In genomic region chr7:97429705-97430104, GRCm38 (mm10) we compare ENCODE assay signal across 8 mouse cellular contexts. TPM values are rescaled to one million over a fixed set of nuclear protein-coding genes. Genes with fewer than 3 reads are reported as not detected.
DNase-seq lines count a peak whose midpoint lies in the region; ATAC-seq lines count a peak whose summit lies in the region.

No protein-coding gene starts in this region.

- 0 out of 2 replicates have a peak, but pooled peaks cover 7% of the 10 kb centered on the region for H3K4me1 ChIP-seq in hindbrain, embryonic 14.5 days (replicated peaks; ENCODE audit: control insufficient read depth, insufficient read depth, low read length)
- H3K4me1 ChIP-seq in stomach, embryonic 14.5 days (ENCODE audit: control insufficient read depth, insufficient read depth, low read length) = peaks cover 8% of the 10 kb centered on the region; the same call in 1 of the 2 replicates

- H3K4me2 ChIP-seq in hindbrain, embryonic 14.5 days (replicated peaks) = 0 out of 2 replicates have a peak overlapping the region, but pooled peaks have one; percentile 0
- no peak overlapping the region for H3K4me2 ChIP-seq in stomach, embryonic 14.5 days (replicated peaks; ENCODE audit: low read depth, low read length)

- H3K27ac ChIP-seq in hindbrain, embryonic 14.5 days = peak overlapping the region; percentile 69
- H3K27ac ChIP-seq in stomach, embryonic 14.5 days (ENCODE audit: low read length) = peak overlapping the region; percentile 81

- peak; percentile 75 for DNase-seq in left cerebral cortex, postnatal 4 days
- DNase-seq in left cerebral cortex, postnatal 36 days (ENCODE audit: low spot score in 2 of 2) = no peak
- DNase-seq in brain, embryonic 18.5 days (ENCODE audit: low read depth, low spot score) = peak; percentile 54
- peak; percentile 81 for DNase-seq in hindbrain, embryonic 14.5 days (ENCODE audit: low spot score)
- DNase-seq in lung, postnatal 10 days = peak; percentile 39
- no peak for DNase-seq in left cerebral cortex, postnatal 25 days (ENCODE audit: low spot score in 2 of 2)
- DNase-seq in thymus, postnatal 4 days = no peak

- no peaks in the 10 kb centered on the region for H3K27me3 ChIP-seq in hindbrain, embryonic 14.5 days (ENCODE audit: control insufficient read depth, insufficient read depth, low read length)
- no peaks in the 10 kb centered on the region for H3K27me3 ChIP-seq in stomach, embryonic 14.5 days (ENCODE audit: control insufficient read depth, insufficient read depth, low read length)

- no peaks in the 10 kb centered on the region for H3K9me3 ChIP-seq in hindbrain, embryonic 14.5 days (ENCODE audit: control insufficient read depth, low read length)
- no peaks in the 10 kb centered on the region for H3K9me3 ChIP-seq in stomach, embryonic 14.5 days (ENCODE audit: control insufficient read depth, low read depth, low read length)

- H3K9ac ChIP-seq in hindbrain, embryonic 14.5 days = no peak overlapping the region
- H3K9ac ChIP-seq in stomach, embryonic 14.5 days (replicated peaks; ENCODE audit: low read depth, low read length) = no peak overlapping the region

- 4% methylated on average over 5 of the region's 5 CpGs for WGBS in hindbrain, embryonic 14.5 days
- 1% methylated on average over 5 of the region's 5 CpGs for WGBS in stomach, embryonic 14.5 days

- no peak overlapping the region for H3K4me3 ChIP-seq in hindbrain, embryonic 14.5 days (replicated peaks; ENCODE audit: low read length)
- no peak overlapping the region for H3K4me3 ChIP-seq in stomach, embryonic 14.5 days (ENCODE audit: low read depth, low read length)

- intact Hi-C loops in left cerebral cortex, postnatal 4 days (cut with DNase I) = loop anchor here (5.0 kb wide), 2 partner anchors 148 to 248 kb away; partner anchors contain the start of genes Aamdc and Rsf1
- intact Hi-C loops in left cerebral cortex, postnatal 36 days (cut with DNase I) = loop anchor here (5.0 to 10.0 kb wide), 2 partner anchors 53 to 245 kb away; partner anchors contain the start of gene Ints4
- intact Hi-C loops in left cerebral cortex, postnatal 25 days (cut with DNase I) = loop anchor here (5.0 kb wide), 1 partner anchor 253 kb away; no protein-coding TSS in a partner anchor

- H3K36me3 ChIP-seq in hindbrain, embryonic 14.5 days (replicated peaks; ENCODE audit: control insufficient read depth, insufficient read depth) = no peaks in the 10 kb centered on the region
- no peaks in the 10 kb centered on the region for H3K36me3 ChIP-seq in stomach, embryonic 14.5 days (ENCODE audit: control insufficient read depth, insufficient read depth, low read length)

- ATAC-seq in hindbrain, embryonic 14.5 days (ENCODE audit: low FRiP score) = peak; percentile 73
- peak; percentile 83 for ATAC-seq in stomach, embryonic 14.5 days (ENCODE audit: insufficient number of reproducible peaks, insufficient read depth, low FRiP score, low read depth)

RNA-seq across cellular contexts. Expression of gene Thrsp, which starts 12.2 kb away (rescaled TPM):
- total RNA-seq in left cerebral cortex, postnatal 4 days (2021) = 1 to 10 TPM; 2.4 to 2.6 TPM
- total RNA-seq in left cerebral cortex, postnatal 36 days (2021) = 10 to 100 TPM; 18.7 to 23.4 TPM
- polyA plus RNA-seq in hindbrain, embryonic 14.5 days (2014; fragmentation: Nextera tagmentation; extraction: Ambion mirVana) = 1.8 and 2.2 TPM in 2 replicates
- polyA plus RNA-seq in stomach, embryonic 14.5 days (2014; fragmentation: Nextera tagmentation; extraction: Ambion mirVana) = 0.39 and 1.0 TPM in 2 replicates
- 10 to 100 TPM; 16.0 to 20.0 TPM for total RNA-seq in left cerebral cortex, postnatal 25 days (2021)

RNA-seq across cellular contexts. Expression of gene Kctd14, which starts 21.4 kb away (rescaled TPM):
- 1 to 10 TPM in 1 of 2 experiments, under 1 TPM in 1; 0.93 to 1.1 TPM for total RNA-seq in left cerebral cortex, postnatal 4 days (2021)
- 1 to 10 TPM; 3.2 to 3.6 TPM for total RNA-seq in left cerebral cortex, postnatal 36 days (2021)
- polyA plus RNA-seq in hindbrain, embryonic 14.5 days (2014; fragmentation: Nextera tagmentation; extraction: Ambion mirVana) = 0.90 and 1.5 TPM in 2 replicates
- polyA plus RNA-seq in stomach, embryonic 14.5 days (2014; fragmentation: Nextera tagmentation; extraction: Ambion mirVana) = 10.8 and 12.6 TPM in 2 replicates
- 1 to 10 TPM; 3.5 to 3.8 TPM for total RNA-seq in left cerebral cortex, postnatal 25 days (2021)

RNA-seq across cellular contexts. Expression of gene Ndufc2, which starts 29.9 kb away (rescaled TPM):
- 100 to 1,000 TPM; 249 to 255 TPM for total RNA-seq in left cerebral cortex, postnatal 4 days (2021)
- total RNA-seq in left cerebral cortex, postnatal 36 days (2021) = 100 to 1,000 TPM; 202 to 220 TPM
- polyA plus RNA-seq in hindbrain, embryonic 14.5 days (2014; fragmentation: Nextera tagmentation; extraction: Ambion mirVana) = 499 and 550 TPM in 2 replicates
- polyA plus RNA-seq in stomach, embryonic 14.5 days (2014; fragmentation: Nextera tagmentation; extraction: Ambion mirVana) = 376 and 384 TPM in 2 replicates
- total RNA-seq in left cerebral cortex, postnatal 25 days (2021) = 100 to 1,000 TPM; 228 to 241 TPM

RNA-seq across cellular contexts. Expression of gene Ints4, which starts 51.1 kb away (rescaled TPM):
- 10 to 100 TPM; 31.8 to 34.8 TPM for total RNA-seq in left cerebral cortex, postnatal 4 days (2021)
- 10 to 100 TPM; 28.5 to 32.6 TPM for total RNA-seq in left cerebral cortex, postnatal 36 days (2021)
- 42.8 and 50.3 TPM in 2 replicates for polyA plus RNA-seq in hindbrain, embryonic 14.5 days (2014; fragmentation: Nextera tagmentation; extraction: Ambion mirVana)
- 56.7 and 61.3 TPM in 2 replicates for polyA plus RNA-seq in stomach, embryonic 14.5 days (2014; fragmentation: Nextera tagmentation; extraction: Ambion mirVana)
- 10 to 100 TPM; 23.9 to 28.5 TPM for total RNA-seq in left cerebral cortex, postnatal 25 days (2021)

RNA-seq across cellular contexts. Expression of gene Alg8, which starts 58.3 kb away (rescaled TPM):
- total RNA-seq in left cerebral cortex, postnatal 4 days (2021) = 10 to 100 TPM in 1 of 2 experiments, 1 to 10 TPM in 1; 9.4 to 12.4 TPM
- 10 to 100 TPM in 1 of 2 experiments, 1 to 10 TPM in 1; 7.9 to 11.8 TPM for total RNA-seq in left cerebral cortex, postnatal 36 days (2021)
- 10.4 and 11.1 TPM in 2 replicates for polyA plus RNA-seq in hindbrain, embryonic 14.5 days (2014; fragmentation: Nextera tagmentation; extraction: Ambion mirVana)
- 38.3 and 40.5 TPM in 2 replicates for polyA plus RNA-seq in stomach, embryonic 14.5 days (2014; fragmentation: Nextera tagmentation; extraction: Ambion mirVana)
- total RNA-seq in left cerebral cortex, postnatal 25 days (2021) = 10 to 100 TPM; 11.8 to 12.9 TPM

Comparison
In these comparisons a context has a peak if more than half of its experiments do, and no peak if none do; other contexts are left out.
1. DNase-seq: peak in left cerebral cortex, postnatal 4 days (single experiment), brain, embryonic 18.5 days (single experiment), hindbrain, embryonic 14.5 days (single experiment) and lung, postnatal 10 days (single experiment); none in left cerebral cortex, postnatal 36 days (0 of 2), left cerebral cortex, postnatal 25 days (0 of 2) and thymus, postnatal 4 days (single experiment).
2. RNA of gene Thrsp, which starts 12.2 kb away (total RNA-seq): 18.7 to 23.4 TPM in left cerebral cortex, postnatal 36 days and 16.0 to 20.0 TPM in left cerebral cortex, postnatal 25 days; 2.4 to 2.6 TPM in left cerebral cortex, postnatal 4 days; every median in the first group is over 4 times any median in the second.